Mouse (Mus musculus): ENCODE data around the gene Strap. TPM values are rescaled to one million over a fixed set of nuclear protein-coding genes. Genes with fewer than 3 reads are reported as not detected.

Gene Strap
- total RNA-seq, 2 experiments from 2014 or later: 84.7 to 88.3 TPM

DNA sequence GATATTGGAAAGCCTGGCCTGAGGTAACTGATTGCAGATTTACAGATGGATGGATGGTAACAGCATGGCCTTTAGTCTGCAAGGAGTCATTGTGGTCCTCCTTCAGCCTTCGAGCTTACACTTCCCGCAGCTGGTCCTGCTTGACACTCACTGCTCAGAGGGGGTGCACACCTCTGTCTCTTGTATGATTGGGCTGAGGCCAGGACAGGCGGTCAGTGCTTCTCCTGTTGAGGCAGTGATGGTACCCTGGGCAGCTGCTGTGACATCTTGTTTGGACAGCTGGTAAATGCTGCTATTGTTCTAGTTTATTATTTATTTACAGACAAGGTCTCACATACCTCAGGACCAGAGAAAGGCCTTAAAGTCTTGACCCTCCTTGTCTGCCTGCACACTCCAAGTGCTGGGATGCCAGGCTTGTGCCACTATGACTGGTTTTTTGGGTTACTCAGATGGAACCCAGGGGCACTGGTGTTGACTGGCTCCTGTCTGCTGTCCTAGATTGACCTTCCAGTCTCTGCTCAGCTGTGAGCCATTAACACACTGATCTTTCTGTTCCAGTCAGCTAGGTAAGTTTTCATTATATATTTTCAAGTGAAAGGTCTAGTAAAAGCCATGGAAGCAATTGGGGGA, 36.9 kb downstream of the Strap start:
- intact Hi-C loops (cut with DNase I): no loop called here
- no peak for DNase-seq (ENCODE audit: low spot score)

DNA sequence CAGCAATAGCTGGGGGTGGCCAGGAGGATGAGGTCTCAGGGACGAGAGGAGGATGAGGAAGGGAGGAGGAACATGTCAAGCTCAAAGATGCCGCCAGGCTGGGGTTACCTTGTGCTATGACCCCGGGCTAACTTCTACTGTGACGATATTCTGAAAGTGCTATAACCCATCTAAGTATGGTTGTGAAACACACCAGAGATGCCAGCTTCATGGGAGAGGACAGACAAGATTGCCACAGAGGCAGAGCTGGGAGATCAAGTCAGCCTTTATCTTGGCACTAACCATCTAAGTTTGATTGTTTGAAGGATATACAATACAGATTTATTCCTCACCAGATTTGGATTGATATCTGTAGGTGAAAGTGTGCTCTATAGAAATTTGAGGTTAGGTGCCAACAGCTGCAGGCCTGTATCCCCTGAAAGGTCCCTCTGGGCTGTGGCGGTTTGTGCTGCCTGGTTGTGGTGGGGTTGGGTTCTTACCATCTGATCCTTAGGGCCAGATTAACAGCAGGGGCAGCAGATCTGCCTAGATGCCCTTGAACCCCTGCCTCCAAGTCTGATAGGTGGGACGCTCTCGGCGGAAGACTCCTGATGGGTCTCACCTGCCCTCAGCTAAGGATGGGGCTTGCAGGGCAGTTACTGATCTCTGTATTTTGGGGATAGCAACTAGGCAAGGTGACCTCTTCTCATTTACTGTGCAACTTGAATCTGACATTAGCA, 38.2 kb downstream of the Strap start:
- DNase-seq (ENCODE audit: low spot score): no peak

DNA sequence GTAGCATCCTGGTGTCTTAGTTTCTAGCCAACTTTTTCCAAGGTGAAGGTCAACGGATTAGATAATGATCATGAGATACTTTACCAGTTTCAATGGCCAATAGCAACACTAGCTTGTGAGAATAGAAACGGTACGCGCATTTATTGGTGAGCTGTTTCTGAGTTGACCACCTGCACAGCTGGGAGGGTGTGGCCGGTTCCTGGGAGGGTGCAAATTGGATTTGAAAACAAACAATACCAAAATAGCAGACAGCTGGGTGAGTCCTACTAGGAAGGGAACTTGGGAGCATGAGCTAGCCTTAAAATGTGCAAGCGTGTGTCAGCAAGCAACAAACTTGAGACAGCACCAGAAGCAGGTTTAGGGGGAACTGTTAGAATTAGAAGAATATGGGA, 38.8 kb downstream of the Strap start:
- no peak for DNase-seq (ENCODE audit: low spot score)
- intact Hi-C loops (cut with DNase I): no loop called here

More for the DNA sequence above, 38.2 kb downstream of the Strap start:
- intact Hi-C loops (cut with DNase I): no loop called here

DNA sequence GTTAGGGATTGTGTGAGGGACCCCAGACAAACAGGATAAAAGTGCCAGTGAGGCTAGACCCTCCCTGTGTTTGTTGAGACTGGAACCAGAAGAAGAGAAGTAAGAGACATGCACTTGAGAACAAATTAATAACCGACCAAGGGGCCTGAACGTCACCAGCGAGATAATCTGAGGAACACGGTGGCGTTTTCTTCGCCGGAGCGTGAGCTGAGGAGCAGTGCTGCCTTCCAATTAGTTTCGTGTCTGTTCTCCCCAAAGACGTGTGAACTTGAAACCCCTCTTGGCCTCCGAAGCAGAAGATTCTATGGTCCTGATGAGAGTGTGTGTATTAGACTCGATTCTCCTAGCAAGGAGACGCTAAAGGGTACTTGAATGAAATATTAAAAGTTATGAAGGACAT, 39.3 kb downstream of the Strap start:
- intact Hi-C loops (cut with DNase I): no loop called here
- no peak for DNase-seq (ENCODE audit: low spot score)

DNA sequence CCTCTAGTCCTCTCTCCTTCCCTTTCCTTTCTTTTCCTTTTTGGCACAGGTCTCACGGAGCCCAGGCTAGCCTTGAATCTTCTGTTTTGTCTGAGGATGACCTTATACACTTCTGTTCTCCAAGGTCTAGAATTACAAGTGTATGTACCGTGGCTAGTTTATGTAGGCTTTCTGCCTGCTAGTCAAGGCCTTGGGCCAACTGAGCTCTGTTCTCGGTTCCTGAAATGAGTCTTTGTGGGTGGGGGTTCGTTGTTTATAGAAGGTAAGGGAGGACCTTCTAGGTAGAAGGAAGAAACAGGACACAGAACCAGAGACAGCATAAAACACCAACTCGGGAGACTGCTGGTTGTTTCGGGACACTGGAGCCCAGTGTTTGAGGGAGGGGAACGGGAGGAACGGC, 40.3 kb downstream of the Strap start:
- DNase-seq (ENCODE audit: low spot score): no peak
- intact Hi-C loops (cut with DNase I): no loop called here

DNA sequence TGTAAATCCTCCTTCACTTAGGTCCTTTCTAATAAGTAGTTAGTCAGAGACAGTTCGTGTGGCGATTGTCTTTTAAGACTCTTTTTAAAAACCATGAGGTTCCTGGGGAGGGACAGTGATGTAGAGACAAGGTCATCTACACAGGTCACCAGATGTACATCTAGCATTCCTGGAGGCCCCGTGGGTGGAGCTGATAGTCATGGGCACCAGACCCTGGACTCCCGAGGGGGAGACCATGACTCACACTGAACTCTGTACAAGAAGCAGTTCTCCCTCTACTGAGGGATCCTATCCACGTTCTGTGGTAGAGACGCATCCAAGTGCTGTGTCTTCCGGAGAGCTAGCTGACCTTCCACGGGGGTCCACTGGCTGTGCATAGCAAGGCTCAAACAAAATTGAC, 42.1 kb downstream of the Strap start:
- intact Hi-C loops (cut with DNase I): no loop called here
- DNase-seq (ENCODE audit: low spot score): no peak

DNA sequence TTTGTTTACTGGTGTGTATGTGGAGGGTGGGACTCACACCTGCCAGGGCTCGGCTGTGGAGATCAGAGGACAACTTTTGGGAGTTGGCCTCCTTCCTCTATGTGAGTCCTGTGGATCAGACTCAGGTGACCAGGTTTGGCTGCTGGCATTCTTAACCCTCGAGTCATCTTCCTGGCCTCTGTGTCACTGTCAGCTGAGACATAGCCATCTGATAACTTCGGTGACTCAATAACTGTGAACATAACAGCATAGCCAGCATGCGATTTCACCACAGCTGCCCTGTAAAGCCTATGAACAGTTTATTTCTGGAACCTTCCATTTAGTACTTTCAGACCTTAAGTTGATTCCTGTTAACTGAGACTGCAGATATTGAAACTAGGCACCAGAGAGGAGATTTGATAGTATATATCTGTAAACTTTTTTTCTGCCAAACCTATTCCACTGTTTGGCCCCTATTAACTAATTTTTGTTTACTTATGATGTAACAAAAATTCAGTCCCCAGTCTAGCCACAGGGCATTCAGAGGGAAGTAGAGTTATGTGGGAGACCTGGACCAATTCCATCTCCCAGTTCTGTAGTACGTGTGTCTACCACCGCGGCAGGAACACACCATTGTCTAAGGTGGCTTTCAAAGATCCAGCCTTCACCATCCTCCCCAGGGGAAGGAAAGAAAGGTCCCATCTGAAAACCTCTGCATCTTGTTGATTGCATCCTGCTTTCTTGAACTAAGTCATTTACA, 49.2 kb downstream of the Strap start:
- no peak for DNase-seq (ENCODE audit: low spot score)
- intact Hi-C loops (cut with DNase I): no loop called here

DNA sequence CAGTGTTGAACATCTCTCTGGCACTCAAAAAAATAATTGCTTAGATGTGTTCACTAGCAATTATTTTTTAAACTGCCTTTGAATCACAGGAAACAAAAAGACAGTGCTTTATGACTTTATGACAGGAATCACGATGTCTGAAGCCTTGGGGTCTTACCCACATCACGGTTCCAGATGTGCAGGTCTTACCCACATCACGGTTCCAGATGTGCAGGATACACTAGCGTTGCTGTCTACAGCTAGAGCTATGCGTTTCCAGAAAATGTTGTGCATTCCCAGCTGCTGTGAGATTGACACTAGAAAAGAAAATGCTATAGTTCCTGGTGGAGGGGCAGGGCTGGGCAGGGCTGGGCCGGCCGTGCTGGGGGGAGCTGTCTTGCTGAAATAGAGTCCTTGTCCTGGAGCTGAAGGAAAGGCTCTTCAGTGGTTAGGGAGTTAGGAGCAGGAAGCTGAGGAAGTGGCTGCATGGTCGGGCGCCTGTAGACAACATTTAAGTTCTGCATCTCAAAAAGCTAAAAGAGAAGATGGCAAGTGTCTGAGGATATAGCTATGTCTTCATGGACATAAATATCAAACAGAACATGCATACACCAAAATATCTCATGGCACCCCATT, 54.2 kb downstream of the Strap start:
- DNase-seq (ENCODE audit: low spot score): no peak
- intact Hi-C loops (cut with DNase I): no loop called here

DNA sequence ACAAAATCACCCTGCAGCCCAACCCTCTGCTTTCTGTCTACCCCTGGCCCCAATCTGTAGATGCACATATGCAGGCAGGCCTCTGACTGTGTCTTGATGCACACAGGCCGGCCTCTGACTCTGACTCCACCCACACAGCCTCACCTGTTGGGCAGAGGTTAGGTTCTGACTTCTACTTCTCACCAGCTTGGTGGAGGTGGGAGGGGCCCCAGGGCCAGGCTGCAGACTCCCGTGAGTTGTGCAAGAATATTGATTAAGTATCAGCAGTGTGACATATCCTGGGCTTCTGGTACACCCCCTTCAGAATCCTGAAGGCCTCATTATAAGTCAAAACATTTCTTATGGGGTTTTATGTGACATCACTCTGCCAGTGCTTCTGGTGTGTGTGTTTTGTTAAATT, 54.8 kb downstream of the Strap start:
- intact Hi-C loops (cut with DNase I): loop anchor here (10.0 kb wide), 1 partner anchor 265 kb away; no protein-coding TSS in a partner anchor
- no peak for DNase-seq (ENCODE audit: low spot score)

DNA sequence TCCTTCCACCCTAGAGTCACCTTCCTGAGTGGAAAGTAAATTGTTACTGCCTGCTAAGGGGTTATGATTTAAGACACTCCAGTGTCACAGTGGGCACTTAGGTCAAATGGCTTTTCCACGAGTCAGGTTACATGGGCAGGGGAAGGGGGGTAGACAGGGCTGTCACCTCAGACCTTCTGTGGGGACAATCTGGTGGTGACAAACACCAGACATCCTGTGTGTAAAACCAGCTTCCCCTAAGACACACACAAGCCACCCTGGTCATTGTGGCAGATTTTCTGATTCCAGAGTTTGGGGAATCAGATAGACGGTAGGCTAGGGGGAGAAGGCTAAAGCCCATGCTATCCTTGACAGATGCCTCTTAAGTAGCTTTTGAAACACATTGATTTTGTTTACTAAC, 60.6 kb downstream of the Strap start:
- DNase-seq (ENCODE audit: low spot score): no peak
- intact Hi-C loops (cut with DNase I): loop anchor here (10.0 kb wide), 1 partner anchor 259 kb away; no protein-coding TSS in a partner anchor

DNA sequence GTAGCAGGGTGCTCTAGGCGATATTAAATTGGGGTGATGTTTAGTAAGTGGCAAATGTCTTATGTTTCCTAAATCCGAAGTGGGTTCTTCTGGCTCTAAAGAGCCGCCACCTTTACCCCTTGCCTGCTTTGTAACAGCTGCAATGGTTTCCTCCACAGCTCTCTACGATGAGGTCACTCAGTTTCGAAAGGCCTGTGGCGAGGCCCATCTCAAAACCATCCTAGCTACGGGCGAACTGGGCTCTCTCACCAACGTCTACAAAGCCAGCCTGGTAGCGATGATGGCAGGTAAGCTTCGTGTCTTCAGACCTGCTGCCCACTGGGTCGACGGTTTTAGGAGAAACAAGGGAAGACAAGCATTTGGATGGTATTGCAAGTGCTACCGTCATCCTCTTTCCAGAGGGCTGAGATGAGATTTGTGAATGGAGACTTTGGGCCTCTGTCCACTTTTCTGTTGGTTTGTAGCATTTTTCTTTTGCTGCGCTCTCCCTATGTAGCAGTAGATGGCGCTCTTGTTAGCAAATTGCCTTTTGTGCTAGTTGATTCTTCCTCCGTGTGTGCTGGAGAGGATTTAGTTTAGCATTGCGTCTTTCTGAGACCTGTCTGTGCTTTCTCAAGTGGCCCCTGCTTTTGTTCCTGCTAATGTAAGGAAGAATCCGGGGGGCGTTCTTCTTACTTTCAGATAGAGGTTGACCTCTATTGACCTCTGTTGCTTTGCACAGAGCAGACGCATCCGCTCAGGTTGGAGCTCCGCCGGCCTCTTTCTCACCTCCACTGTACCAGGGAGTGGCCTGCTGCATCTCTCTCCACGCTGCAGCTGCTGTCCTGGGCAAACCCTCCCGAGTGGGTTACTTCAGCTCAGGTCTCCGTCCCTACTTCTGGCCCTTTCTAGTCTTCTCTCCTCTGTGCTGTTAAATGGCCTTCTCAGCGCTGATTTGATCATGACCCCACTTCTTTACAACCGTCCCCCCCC, 62.0 kb downstream of the Strap start:
- intact Hi-C loops (cut with DNase I): loop anchor here (2.0 to 10.0 kb wide), 2 partner anchors 258 to 356 kb away; no protein-coding TSS in a partner anchor
- no peak for DNase-seq (ENCODE audit: low spot score)

DNA sequence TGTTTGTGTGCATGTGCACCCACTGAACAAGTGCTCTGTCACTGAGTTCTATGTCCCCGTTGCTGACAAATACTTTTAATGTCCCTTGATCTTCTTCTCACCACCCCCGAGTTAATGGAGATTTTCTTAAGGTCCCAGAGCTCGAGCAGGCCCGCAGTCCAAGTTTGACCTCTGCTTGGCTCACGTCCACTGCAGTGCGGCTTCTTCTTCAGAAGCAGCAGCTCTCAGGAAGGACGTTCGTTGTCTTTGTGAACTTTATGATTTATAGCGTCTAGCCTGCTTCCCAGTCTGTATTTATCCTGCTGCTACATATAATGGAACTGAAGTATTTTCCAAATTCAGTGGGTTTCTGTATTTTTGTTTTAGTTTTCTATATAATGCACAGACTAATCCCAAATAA, 64.4 kb downstream of the Strap start:
- no peak for DNase-seq (ENCODE audit: low spot score)
- intact Hi-C loops (cut with DNase I): loop anchor here (10.0 kb wide), 1 partner anchor 256 kb away; no protein-coding TSS in a partner anchor

Other genes starting within 250 kb of the Strap start
- 10 to 100 TPM; 14.0 to 17.9 TPM for gene Eps8, start 80.2 kb upstream of the Strap start, total RNA-seq (2021)
- 1 to 10 TPM; 5.5 to 8.8 TPM for gene Dera, start 19.5 kb downstream of the Strap start, total RNA-seq (2021)